Mouse (Mus musculus): Measurements from ENCODE around the gene Jsrp1.

GRCm38 (mm10) chr10:80804916-80805315, 8.4 kb downstream of the Jsrp1 start, which contains the start of gene Amh:
- TF ChIP-seq CTCF (IDR thresholded peaks at IDR 0.05; ENCODE audit: borderline replicate concordance, control insufficient read depth, extremely low read depth, insufficient read depth, low read length, poor library complexity) (no peak), POLR2A (IDR thresholded peaks at IDR 0.05; ENCODE audit: control insufficient read depth, extremely low read depth, insufficient read depth, low read length, poor library complexity) (no peak)
